Mouse (Mus musculus) CD4-positive helper T cell, adult 2 months (primary cell): ENCODE data around the gene Ifit2.

Experiments used
- DNase-seq: peaks from one replicate; pipeline ENCODE4 v3.0.0-alpha.2; 2012; ENCODE audit warnings: low read depth, missing footprints, low spot score

The Ifit2 gene

DNA sequence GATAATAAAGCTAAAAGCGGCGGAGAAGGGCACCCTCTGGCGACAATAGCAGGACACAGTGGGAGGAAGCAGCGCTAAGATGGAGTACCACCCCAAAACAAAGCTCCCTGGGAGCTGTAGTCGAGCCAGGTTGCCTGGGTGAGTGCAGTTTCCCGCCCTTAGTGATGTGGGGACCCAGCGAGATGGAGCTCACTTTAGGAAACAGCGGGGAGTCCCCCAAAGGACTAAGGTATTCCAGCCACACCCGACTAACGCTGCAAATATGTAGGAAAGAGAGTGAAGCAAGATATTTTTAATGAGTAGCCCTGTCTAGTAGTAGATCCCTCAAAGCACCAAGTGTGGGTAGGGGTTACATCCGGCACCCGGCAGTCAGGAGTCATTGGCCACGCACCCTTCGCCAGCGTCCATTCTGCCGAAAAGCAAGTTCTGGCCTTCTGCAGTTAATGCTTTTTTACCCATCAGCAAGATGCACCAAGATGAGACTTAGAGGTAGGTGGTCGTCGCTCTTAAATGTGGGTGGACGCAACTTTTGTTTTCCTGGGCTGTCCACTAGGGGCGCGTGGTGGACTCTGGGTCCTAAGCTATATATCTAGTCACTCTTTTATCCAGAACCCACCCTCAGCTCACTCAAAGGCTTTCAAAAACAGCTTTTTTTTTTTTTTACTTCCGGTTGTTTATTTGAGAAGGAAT lies at the start of gene Ifit2:
TSS of gene Ifit2 (plus strand) at position 161 of the 690 bp plus-strand sequence.
- peak; percentile 86 for DNase-seq

DNA sequence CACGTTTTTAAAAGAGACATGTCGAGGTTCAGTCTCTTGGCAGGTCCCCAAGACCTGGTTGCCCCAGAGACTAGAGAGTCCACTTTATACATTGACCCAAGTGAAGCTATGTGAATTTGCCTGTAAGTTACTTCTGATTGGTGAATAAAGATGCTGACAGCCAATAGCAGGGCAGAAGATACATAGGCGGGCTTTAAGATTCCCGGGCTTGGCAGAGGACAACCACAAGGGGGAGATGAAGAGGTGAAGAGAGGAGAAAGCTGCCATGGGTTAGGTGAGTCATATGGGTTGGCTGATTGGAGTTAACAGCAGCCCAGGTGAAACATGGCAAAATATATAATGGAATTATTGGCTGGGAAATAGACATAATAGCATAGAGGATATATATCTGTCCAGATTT lies 49.7 kb upstream of the Ifit2 start:
- peak; percentile 88 for DNase-seq

DNA sequence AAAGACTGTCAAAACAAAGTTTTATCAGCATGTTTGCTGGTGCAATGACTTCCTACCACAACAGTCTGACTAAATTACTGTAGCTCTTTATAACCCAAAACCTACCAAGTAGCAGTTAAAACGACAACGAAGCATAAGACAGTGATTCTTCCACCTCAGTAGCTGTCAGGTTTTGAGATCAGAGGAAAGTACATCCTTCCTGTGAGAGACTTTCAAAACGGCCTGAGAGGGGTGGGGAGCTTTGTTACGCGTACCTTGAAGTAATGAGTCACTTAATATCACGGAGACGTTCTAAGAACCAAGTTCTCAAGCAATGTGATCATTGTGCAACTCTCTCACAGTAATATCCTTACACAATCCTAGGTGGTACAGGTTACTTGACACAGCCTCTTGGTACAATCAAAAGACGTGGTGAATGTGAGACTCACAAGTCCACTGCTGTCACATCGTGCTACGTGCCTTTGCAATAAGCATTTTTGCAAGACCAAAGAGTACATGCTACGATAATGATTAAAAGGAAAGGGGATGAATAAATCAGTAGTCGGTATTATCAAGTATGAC lies 45.3 kb upstream of the Ifit2 start:
- DNase-seq = peak; percentile 77

DNA sequence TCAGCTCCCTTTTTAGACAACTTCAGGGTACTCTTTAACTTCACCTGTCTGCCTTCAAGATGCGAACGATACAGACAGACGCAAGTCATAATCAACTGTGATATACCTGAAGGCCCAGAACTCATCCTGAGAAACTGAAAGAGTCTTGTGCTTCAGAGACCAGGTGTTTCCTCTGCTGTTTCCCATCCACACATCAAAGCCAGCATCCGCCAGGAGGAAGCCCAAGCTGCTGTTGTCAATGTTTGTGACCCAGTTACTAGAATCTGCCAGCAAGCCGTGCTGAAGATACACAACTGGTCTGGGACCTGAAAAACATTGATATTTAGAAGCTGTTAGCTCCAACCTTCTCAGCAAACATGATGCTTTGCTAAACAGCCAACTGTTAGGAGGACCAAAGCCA lies 39.8 kb upstream of the Ifit2 start:
- peak; percentile 69 for DNase-seq

DNA sequence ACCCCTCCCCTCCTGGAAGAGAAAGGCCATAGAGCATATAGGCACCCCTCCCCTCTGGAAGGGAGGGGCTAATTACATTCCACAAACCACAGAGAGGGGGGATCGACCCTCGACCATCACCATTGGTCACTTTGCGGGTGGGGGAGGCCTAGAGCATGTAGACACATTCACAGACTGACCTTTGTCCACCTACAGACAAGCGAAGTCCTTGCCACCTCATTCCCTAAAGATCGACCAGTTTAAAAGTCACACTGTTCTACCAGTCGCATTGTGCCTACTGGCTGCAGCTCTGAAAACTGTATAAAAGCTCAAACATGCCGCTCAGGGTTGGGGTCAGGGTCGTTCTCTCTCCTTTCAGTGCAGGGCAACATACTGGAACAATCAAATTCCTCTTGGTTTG lies 39.0 kb upstream of the Ifit2 start:
- no peak for DNase-seq

GRCm38 (mm10) chr19:34515681-34516080 lies 34.8 kb upstream of the Ifit2 start:
- no peak for DNase-seq

GRCm38 (mm10) chr19:34516346-34516745 lies 34.1 kb upstream of the Ifit2 start:
- no peak for DNase-seq

- DNase-seq = no peak
Observed at GRCm38 (mm10) chr19:34517197-34517596, 33.3 kb upstream of the Ifit2 start.

DNA sequence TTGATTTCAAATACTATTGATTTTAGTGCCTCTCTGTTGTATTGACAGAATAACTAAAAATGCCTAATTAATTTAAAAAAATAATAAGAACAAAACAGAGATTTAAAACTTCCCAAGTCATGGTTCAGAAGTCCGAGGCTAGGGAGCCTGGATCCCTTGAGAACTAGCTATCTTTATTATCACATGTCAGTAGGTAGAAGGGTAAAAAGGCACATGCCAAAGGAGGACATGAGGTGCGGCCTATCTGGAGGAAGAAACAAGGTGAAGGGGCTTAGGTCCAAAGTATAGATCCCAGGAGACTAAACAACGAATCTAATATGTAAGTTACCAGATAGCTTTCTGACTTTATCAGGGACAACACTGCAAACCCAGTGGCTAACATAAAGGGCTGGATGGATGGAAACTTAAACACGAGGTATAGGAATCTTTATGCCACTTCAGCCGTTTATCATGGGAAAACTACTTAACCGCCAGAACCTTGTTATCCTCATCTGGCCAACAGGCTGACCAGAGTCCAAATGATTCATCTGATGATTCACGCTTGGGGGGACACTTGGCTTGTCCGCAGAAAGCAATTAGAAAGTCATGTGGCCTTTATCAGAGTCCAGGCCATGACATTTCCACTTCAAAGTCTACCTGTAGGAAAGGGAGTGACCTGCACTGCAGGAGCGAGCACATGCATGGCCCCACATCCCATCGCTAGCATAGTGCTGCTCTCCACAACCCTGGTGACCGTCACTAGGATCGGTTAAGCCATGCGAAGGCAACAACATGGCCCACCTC lies 32.5 kb upstream of the Ifit2 start:
- DNase-seq = no peak

DNA sequence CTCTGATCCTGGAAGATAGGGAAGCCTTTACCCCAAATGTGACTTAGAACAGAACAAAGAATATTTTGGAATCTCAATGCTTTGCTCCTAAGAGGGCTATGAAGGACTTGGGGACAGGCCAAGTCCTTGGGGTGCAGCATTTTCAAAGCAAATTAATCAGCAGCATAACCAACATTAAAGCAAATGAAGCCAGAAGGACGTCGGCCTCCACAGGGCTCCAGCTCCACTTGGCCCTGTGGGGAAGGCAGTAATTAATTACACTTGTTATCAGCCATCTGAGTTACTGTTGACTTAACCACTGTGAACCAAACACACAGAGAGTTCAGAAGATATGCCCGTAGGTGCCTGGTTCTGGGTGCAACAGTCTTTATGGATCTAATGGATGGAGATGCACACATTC lies 31.7 kb upstream of the Ifit2 start:
- no peak for DNase-seq

GRCm38 (mm10) chr19:34519646-34520045 lies 30.8 kb upstream of the Ifit2 start:
- no peak for DNase-seq

DNA sequence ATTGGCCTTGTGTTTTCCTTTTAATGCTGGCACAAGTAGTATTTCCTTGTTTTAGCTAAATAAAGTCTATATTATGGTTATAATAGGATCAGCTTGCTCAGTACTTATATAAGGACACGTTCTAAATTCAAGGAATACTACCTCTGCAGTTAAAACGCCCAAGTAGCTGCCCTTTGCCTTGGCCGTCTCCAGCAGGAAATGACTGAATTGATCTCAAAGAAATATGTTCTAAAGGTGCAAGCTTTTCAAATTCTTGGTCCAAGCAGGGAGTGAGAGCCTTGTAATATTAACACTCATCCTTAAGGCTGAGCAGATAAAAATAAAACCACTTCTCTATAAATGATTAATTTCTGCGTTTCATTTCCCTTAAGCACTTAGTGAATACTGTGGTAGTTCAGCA lies 30.4 kb upstream of the Ifit2 start:
- no peak for DNase-seq

GRCm38 (mm10) chr19:34521361-34521760 lies 29.1 kb upstream of the Ifit2 start:
- no peak for DNase-seq

- no peak for DNase-seq
Observed at GRCm38 (mm10) chr19:34521978-34522377, 28.5 kb upstream of the Ifit2 start.

- no peak for DNase-seq
Observed at GRCm38 (mm10) chr19:34523106-34523725, 27.3 kb upstream of the Ifit2 start.

DNA sequence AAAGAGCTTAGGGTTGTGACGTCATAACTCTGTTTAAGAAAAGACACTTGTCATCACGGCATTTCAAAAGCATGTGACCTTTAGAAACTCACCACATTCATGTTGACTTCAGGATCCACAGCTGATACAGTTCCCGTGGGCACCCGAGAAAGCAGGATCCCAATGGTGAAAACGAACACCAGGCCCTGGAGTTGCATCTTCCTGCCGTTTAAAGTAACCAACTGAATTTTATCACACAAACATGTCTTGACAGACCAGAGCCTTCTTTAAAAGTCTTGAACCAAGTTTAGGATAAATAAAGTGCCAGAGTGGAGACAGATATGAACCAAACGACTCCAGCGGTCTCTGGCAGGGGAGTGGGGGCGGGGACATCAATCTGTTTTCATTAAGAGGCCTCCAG lies 25.8 kb upstream of the Ifit2 start:
- no peak for DNase-seq

DNA sequence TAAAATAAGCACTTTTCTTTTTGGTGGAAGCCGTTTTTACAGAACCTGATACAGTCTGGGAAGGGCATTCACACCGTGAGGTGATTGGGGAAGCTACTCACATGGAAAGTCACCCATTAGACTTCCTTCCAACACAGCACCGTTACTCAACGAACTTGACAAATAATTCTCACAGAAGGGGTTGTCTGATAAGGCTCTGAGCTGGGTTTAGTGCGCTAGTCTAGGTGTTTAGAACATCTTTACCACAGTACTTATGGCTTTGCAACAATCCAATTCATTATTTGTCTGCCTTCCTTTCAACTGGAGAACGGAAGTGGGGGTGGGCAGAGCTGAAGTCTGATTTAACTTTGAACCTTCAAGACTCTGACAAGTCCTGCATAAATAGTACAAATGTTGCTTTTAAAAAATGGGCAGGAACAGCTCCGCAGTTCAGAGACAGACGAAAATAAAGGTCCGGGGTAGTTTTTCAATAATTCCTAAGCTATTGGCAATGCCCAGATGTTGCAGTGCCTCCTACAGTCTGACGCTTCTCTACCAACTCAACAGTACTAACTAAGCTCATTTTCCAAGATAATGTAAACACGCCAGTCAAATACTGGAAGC lies 24.1 kb upstream of the Ifit2 start:
- DNase-seq = peak; percentile 41

GRCm38 (mm10) chr19:34526941-34527682 lies 23.4 kb upstream of the Ifit2 start, which contains the start of gene Lipa:
Lipa (minus strand) TSS chr19:34527474.
- DNase-seq = peak; percentile 90

- DNase-seq = no peak
Observed at GRCm38 (mm10) chr19:34532061-34532751, 18.3 kb upstream of the Ifit2 start.

GRCm38 (mm10) chr19:34539422-34539821 lies 11.1 kb upstream of the Ifit2 start:
- no peak for DNase-seq

- DNase-seq = no peak
Observed at GRCm38 (mm10) chr19:34546211-34546610, 4.3 kb upstream of the Ifit2 start.
